8 mouse cellular contexts compared by ENCODE assay signal in genomic region chr2:150909429-150910039, GRCm38 (mm10). TPM values are rescaled to one million over a fixed set of nuclear protein-coding genes. Genes with fewer than 3 reads are reported as not detected.
DNase-seq lines count a peak whose midpoint lies in the region; ATAC-seq and TF ChIP-seq lines count a peak whose summit lies in the region.

No protein-coding gene starts in this region.

- no peaks in the 10 kb centered on the region for H3K27me3 ChIP-seq in embryonic facial prominence, embryonic 13.5 days
- H3K27me3 ChIP-seq in limb, embryonic 14.5 days (ENCODE audit: control insufficient read depth, insufficient read depth, low read length), result no peaks in the 10 kb centered on the region
- no peaks in the 10 kb centered on the region for H3K27me3 ChIP-seq in midbrain, postnatal 0 days (ENCODE audit: insufficient read depth, low read length)

- peak; percentile 96 for DNase-seq in 3134 (ENCODE audit: extremely low read depth, insufficient read length, low spot score)
- DNase-seq in adrenal gland, postnatal 36 days, result peak; percentile 95 to 98
- DNase-seq in heart, adult 8-10 months (ENCODE audit: low spot score), result peak; percentile 93
- peak; percentile 98 for DNase-seq in kidney, adult 9 months
- DNase-seq in limb, embryonic 14.5 days (ENCODE audit: low spot score), result peak; percentile 98
- DNase-seq in midbrain, postnatal 0 days (ENCODE audit: low spot score), result peak; percentile 98
- peak; percentile 91 to 92 for DNase-seq in spleen, postnatal 14 days (ENCODE audit: low spot score in 2 of 2)

- TF ChIP-seq POLR2A in limb, embryonic 14.5 days (IDR thresholded peaks at IDR 0.05; ENCODE audit: borderline replicate concordance, extremely low read depth, insufficient read depth, insufficient read length), result no peak

- H3K4me2 ChIP-seq in embryonic facial prominence, embryonic 13.5 days, result peak overlapping the region; percentile 70
- peak overlapping the region; percentile 82 for H3K4me2 ChIP-seq in limb, embryonic 14.5 days (replicated peaks; ENCODE audit: low read depth, low read length, severe bottlenecking)
- peak overlapping the region; percentile 47 for H3K4me2 ChIP-seq in midbrain, postnatal 0 days (ENCODE audit: low read depth, low read length, poor library complexity, severe bottlenecking)

- no peaks in the 10 kb centered on the region for H3K9me3 ChIP-seq in embryonic facial prominence, embryonic 13.5 days
- no peaks in the 10 kb centered on the region for H3K9me3 ChIP-seq in limb, embryonic 14.5 days (ENCODE audit: control insufficient read depth, low read length)
- H3K9me3 ChIP-seq in midbrain, postnatal 0 days (ENCODE audit: low read length), result no peaks in the 10 kb centered on the region

- no peak for TF ChIP-seq CTCF in midbrain, postnatal 0 days (IDR thresholded peaks at IDR 0.05)

- peak overlapping the region; percentile 78 for H3K9ac ChIP-seq in embryonic facial prominence, embryonic 13.5 days
- H3K9ac ChIP-seq in limb, embryonic 14.5 days (ENCODE audit: low read depth, low read length, severe bottlenecking), result peak overlapping the region; percentile 73
- peak overlapping the region; percentile 40; the same call in 1 of the 2 replicates for H3K9ac ChIP-seq in midbrain, postnatal 0 days (replicated peaks; ENCODE audit: low read length, poor library complexity, severe bottlenecking)

- H3K36me3 ChIP-seq in embryonic facial prominence, embryonic 13.5 days, result no peaks in the 10 kb centered on the region
- no peaks in the 10 kb centered on the region for H3K36me3 ChIP-seq in limb, embryonic 14.5 days (ENCODE audit: control insufficient read depth, insufficient read depth, low read length)
- no peaks in the 10 kb centered on the region for H3K36me3 ChIP-seq in midbrain, postnatal 0 days (ENCODE audit: insufficient read depth, low read length)

- H3K4me1 ChIP-seq in embryonic facial prominence, embryonic 13.5 days, result no peaks in the 10 kb centered on the region; the same call in 1 of the 2 replicates
- peaks cover 3% of the 10 kb centered on the region; the same call in 1 of the 2 replicates for H3K4me1 ChIP-seq in limb, embryonic 14.5 days (ENCODE audit: control insufficient read depth, insufficient read depth, low read length)
- no peaks in the 10 kb centered on the region for H3K4me1 ChIP-seq in midbrain, postnatal 0 days (ENCODE audit: insufficient read depth, low read length)

- under 1% methylated on average over 35 of the region's 35 CpGs for WGBS in embryonic facial prominence, embryonic 13.5 days
- under 1% methylated on average over 35 of the region's 35 CpGs for WGBS in limb, embryonic 14.5 days
- WGBS in midbrain, postnatal 0 days, result under 1% methylated on average over 35 of the region's 35 CpGs

- peak overlapping the region; percentile 91 for H3K27ac ChIP-seq in embryonic facial prominence, embryonic 13.5 days
- peak overlapping the region; percentile 81 for H3K27ac ChIP-seq in limb, embryonic 14.5 days (replicated peaks; ENCODE audit: low read depth, low read length)
- no peak overlapping the region for H3K27ac ChIP-seq in midbrain, postnatal 0 days (ENCODE audit: low read depth, low read length)

- ATAC-seq in embryonic facial prominence, embryonic 13.5 days (ENCODE audit: insufficient number of reproducible peaks, insufficient read depth, low FRiP score, low TSS enrichment, low read depth), result peak; percentile 90
- peak; percentile 96 for ATAC-seq in limb, embryonic 14.5 days (ENCODE audit: low FRiP score, low read depth)
- ATAC-seq in midbrain, postnatal 0 days (ENCODE audit: low FRiP score), result peak; percentile 90

- H3K4me3 ChIP-seq in embryonic facial prominence, embryonic 13.5 days, result peak overlapping the region; percentile 70
- H3K4me3 ChIP-seq in limb, embryonic 14.5 days (replicated peaks; ENCODE audit: low read length), result peak overlapping the region; percentile 65
- H3K4me3 ChIP-seq in midbrain, postnatal 0 days (ENCODE audit: low read depth, low read length), result peak overlapping the region; percentile 66

RNA-seq across cellular contexts. Expression of gene Gins1, which starts 4.3 kb away (rescaled TPM):
- total RNA-seq in adrenal gland, postnatal 36 days (2021), result 1 to 10 TPM; 3.5 to 3.9 TPM
- polyA plus RNA-seq in embryonic facial prominence, embryonic 13.5 days (2015; fragmentation: Nextera tagmentation; extraction: Ambion mirVana), result 52.2 and 54.9 TPM in 2 replicates
- 1 to 10 TPM; 3.6 to 5.8 (median 4.7) TPM for total RNA-seq in heart, adult 8-10 months (2022)
- 25.5 and 30.8 TPM in 2 replicates for polyA plus RNA-seq in limb, embryonic 14.5 days (2012; rRNA removed)
- 43.0 and 45.7 TPM in 2 replicates for polyA plus RNA-seq in limb, embryonic 14.5 days (2014; fragmentation: Nextera tagmentation; extraction: Ambion mirVana)
- total RNA-seq in midbrain, postnatal 0 days (2014; rRNA removed), result 4.2 and 5.7 TPM in 2 replicates
- polyA plus RNA-seq in midbrain, postnatal 0 days (2015; fragmentation: Nextera tagmentation; extraction: Ambion mirVana), result 7.1 and 7.8 TPM in 2 replicates

RNA-seq across cellular contexts. Expression of gene Abhd12, which starts 5.0 kb away (rescaled TPM):
- total RNA-seq in adrenal gland, postnatal 36 days (2021), result 10 to 100 TPM; 67.0 to 72.7 TPM
- polyA plus RNA-seq in embryonic facial prominence, embryonic 13.5 days (2015; fragmentation: Nextera tagmentation; extraction: Ambion mirVana), result 68.2 and 69.5 TPM in 2 replicates
- total RNA-seq in heart, adult 8-10 months (2022), result 10 to 100 TPM; 46.3 to 48.8 (median 47.5) TPM
- 56.5 and 62.2 TPM in 2 replicates for polyA plus RNA-seq in limb, embryonic 14.5 days (2012; rRNA removed)
- 67.1 and 69.7 TPM in 2 replicates for polyA plus RNA-seq in limb, embryonic 14.5 days (2014; fragmentation: Nextera tagmentation; extraction: Ambion mirVana)
- 156 and 167 TPM in 2 replicates for total RNA-seq in midbrain, postnatal 0 days (2014; rRNA removed)
- polyA plus RNA-seq in midbrain, postnatal 0 days (2015; fragmentation: Nextera tagmentation; extraction: Ambion mirVana), result 144 and 156 TPM in 2 replicates
